24 mouse cellular contexts compared by ENCODE assay signal in the genomic region with DNA sequence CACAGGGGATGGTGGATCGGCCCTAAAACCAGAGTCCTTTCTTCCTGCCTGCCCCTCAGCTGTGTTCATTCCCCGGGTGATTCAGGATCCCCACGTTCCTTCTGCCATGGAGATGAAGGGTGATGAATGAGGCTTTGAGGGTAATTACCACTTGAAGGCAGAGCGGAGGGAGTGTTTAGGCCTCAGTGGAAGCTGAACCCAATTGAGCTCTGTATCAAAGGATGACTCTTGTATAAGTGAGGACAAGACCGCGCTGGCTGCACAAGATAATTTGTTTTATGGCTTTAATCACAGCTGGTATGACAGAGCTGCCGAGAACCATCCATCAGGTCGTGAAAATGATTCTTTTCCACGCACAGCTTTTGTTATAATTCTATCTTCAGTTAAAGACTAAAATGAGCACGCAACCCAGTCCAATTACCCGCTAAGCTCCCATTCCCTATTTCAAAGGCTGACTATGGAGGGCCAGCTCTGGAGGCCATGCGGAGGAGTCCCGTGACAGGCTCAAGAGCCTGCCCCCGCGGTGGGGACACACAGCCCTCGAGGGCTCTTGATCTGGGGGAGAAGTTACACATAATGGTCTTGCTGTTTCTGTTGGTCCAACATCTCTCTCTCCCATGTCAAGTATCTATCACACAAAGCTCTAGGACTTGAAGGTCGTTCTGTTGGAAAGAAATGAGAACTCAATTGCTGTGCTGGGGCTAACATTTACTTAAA.
A peak's percentile ranks its signal among the peaks of the same experiment; 100 is the strongest.
DNase-seq lines count a peak whose midpoint lies in the region; ATAC-seq and TF ChIP-seq lines count a peak whose summit lies in the region.
"Had no signal": no experiment of that assay in that cellular context is flagged by ENCODE, and none has a peak within 500 bp of the region (broad histone marks: within the 10 kb centered on the region; RNA-seq: fewer than 3 reads in every experiment).

No protein-coding gene starts in this region.

- H3K9ac ChIP-seq in hindbrain, embryonic 11.5 days (ENCODE audit: low read depth, low read length): no peak overlapping the region
- H3K9ac ChIP-seq in midbrain, embryonic 15.5 days: no peak overlapping the region
- H3K9ac ChIP-seq in midbrain, embryonic 11.5 days (ENCODE audit: low read length): no peak overlapping the region
- H3K9ac ChIP-seq in forebrain, postnatal 0 days: no peak overlapping the region
- no peak overlapping the region for H3K9ac ChIP-seq in neural tube, embryonic 15.5 days (replicated peaks)
- H3K9ac ChIP-seq: embryonic facial prominence, embryonic 13.5 days; kidney, embryonic 15.5 days; limb, embryonic 13.5 days; liver, embryonic 12.5 days had no signal

- no peak overlapping the region for H3K4me3 ChIP-seq in hindbrain, embryonic 11.5 days (ENCODE audit: low read depth, low read length)
- no peak overlapping the region for H3K4me3 ChIP-seq in hindbrain, embryonic 10.5 days
- H3K4me3 ChIP-seq in midbrain, embryonic 15.5 days: no peak overlapping the region
- H3K4me3 ChIP-seq in midbrain, embryonic 11.5 days (ENCODE audit: low read depth, low read length): no peak overlapping the region
- no peak overlapping the region for H3K4me3 ChIP-seq in forebrain, postnatal 0 days (ENCODE audit: low read depth, low read length)
- no peak overlapping the region for H3K4me3 ChIP-seq in neural tube, embryonic 15.5 days (replicated peaks)
- H3K4me3 ChIP-seq: embryonic facial prominence, embryonic 13.5 days; erythroblast, embryonic 14.5 days; kidney, embryonic 15.5 days; limb, embryonic 13.5 days; liver, embryonic 12.5 days had no signal

- H3K4me1 ChIP-seq in hindbrain, embryonic 11.5 days (replicated peaks; ENCODE audit: control insufficient read depth, insufficient read depth, low read length): no peaks in the 10 kb centered on the region
- H3K4me1 ChIP-seq in hindbrain, embryonic 10.5 days (replicated peaks): no peaks in the 10 kb centered on the region
- H3K4me1 ChIP-seq in midbrain, embryonic 15.5 days: 0 out of 2 replicates have a peak, but pooled peaks cover 3% of the 10 kb centered on the region
- no peaks in the 10 kb centered on the region for H3K4me1 ChIP-seq in midbrain, embryonic 11.5 days (ENCODE audit: control insufficient read depth, insufficient read depth, low read length)
- 0 out of 2 replicates have a peak, but pooled peaks cover 2% of the 10 kb centered on the region for H3K4me1 ChIP-seq in forebrain, postnatal 0 days (ENCODE audit: insufficient read depth)
- 0 out of 2 replicates have a peak, but pooled peaks cover 5% of the 10 kb centered on the region for H3K4me1 ChIP-seq in neural tube, embryonic 15.5 days
- H3K4me1 ChIP-seq: embryonic facial prominence, embryonic 13.5 days; kidney, embryonic 15.5 days; limb, embryonic 13.5 days; liver, embryonic 12.5 days had no signal

- ATAC-seq in hindbrain, embryonic 11.5 days (ENCODE audit: low FRiP score): peak; percentile 57; the same call in 1 of the 2 replicates
- peak; percentile 69 for ATAC-seq in midbrain, embryonic 15.5 days (replicated peaks)
- ATAC-seq in midbrain, embryonic 11.5 days (ENCODE audit: low FRiP score): no peak
- peak; percentile 29; the same call in 1 of the 2 replicates for ATAC-seq in forebrain, postnatal 0 days
- peak; percentile 50; the same call in 1 of the 2 replicates for ATAC-seq in neural tube, embryonic 15.5 days (ENCODE audit: low FRiP score)
- ATAC-seq: liver, embryonic 12.5 days; Patski had no signal

- no peaks in the 10 kb centered on the region for H3K27me3 ChIP-seq in hindbrain, embryonic 11.5 days (ENCODE audit: control insufficient read depth, insufficient read depth, low read length)
- no peaks in the 10 kb centered on the region for H3K27me3 ChIP-seq in hindbrain, embryonic 10.5 days (ENCODE audit: insufficient read depth, poor library complexity, severe bottlenecking)
- H3K27me3 ChIP-seq in midbrain, embryonic 15.5 days (replicated peaks): no peaks in the 10 kb centered on the region
- H3K27me3 ChIP-seq in midbrain, embryonic 11.5 days (ENCODE audit: control insufficient read depth, insufficient read depth, low read length): no peaks in the 10 kb centered on the region
- no peaks in the 10 kb centered on the region for H3K27me3 ChIP-seq in forebrain, postnatal 0 days (ENCODE audit: insufficient read depth, low read length)
- no peaks in the 10 kb centered on the region for H3K27me3 ChIP-seq in neural tube, embryonic 15.5 days (replicated peaks)
- H3K27me3 ChIP-seq: CH12.LX; embryonic facial prominence, embryonic 13.5 days; kidney, embryonic 15.5 days; limb, embryonic 13.5 days; liver, embryonic 12.5 days; Patski had no signal

- no peak overlapping the region for H3K4me2 ChIP-seq in hindbrain, embryonic 11.5 days (replicated peaks; ENCODE audit: low read depth, low read length)
- H3K4me2 ChIP-seq in midbrain, embryonic 15.5 days: no peak overlapping the region
- no peak overlapping the region for H3K4me2 ChIP-seq in midbrain, embryonic 11.5 days
- H3K4me2 ChIP-seq in forebrain, postnatal 0 days (ENCODE audit: low read depth): no peak overlapping the region
- H3K4me2 ChIP-seq in neural tube, embryonic 15.5 days: no peak overlapping the region
- H3K4me2 ChIP-seq: embryonic facial prominence, embryonic 13.5 days; heart, embryonic 11.5 days; kidney, embryonic 15.5 days; limb, embryonic 13.5 days; liver, embryonic 12.5 days had no signal

- no peaks in the 10 kb centered on the region for H3K9me3 ChIP-seq in hindbrain, embryonic 11.5 days (ENCODE audit: control insufficient read depth, low read length)
- no peaks in the 10 kb centered on the region for H3K9me3 ChIP-seq in hindbrain, embryonic 10.5 days
- no peaks in the 10 kb centered on the region for H3K9me3 ChIP-seq in midbrain, embryonic 15.5 days
- no peaks in the 10 kb centered on the region for H3K9me3 ChIP-seq in midbrain, embryonic 11.5 days (ENCODE audit: control insufficient read depth, low read length)
- no peaks in the 10 kb centered on the region for H3K9me3 ChIP-seq in forebrain, postnatal 0 days (ENCODE audit: low read length)
- no peaks in the 10 kb centered on the region for H3K9me3 ChIP-seq in neural tube, embryonic 15.5 days (replicated peaks)
- H3K9me3 ChIP-seq: embryonic facial prominence, embryonic 13.5 days; G1E; kidney, embryonic 15.5 days; limb, embryonic 13.5 days; liver, embryonic 12.5 days had no signal

- no peak overlapping the region for H3K27ac ChIP-seq in hindbrain, embryonic 11.5 days (ENCODE audit: low read depth, low read length)
- H3K27ac ChIP-seq in hindbrain, embryonic 10.5 days: no peak overlapping the region
- H3K27ac ChIP-seq in midbrain, embryonic 15.5 days: no peak overlapping the region
- no peak overlapping the region for H3K27ac ChIP-seq in midbrain, embryonic 11.5 days (ENCODE audit: low read depth, low read length)
- no peak overlapping the region for H3K27ac ChIP-seq in forebrain, postnatal 0 days (ENCODE audit: low read depth, low read length)
- H3K27ac ChIP-seq in neural tube, embryonic 15.5 days (replicated peaks): no peak overlapping the region
- H3K27ac ChIP-seq: embryonic facial prominence, embryonic 13.5 days; kidney, embryonic 15.5 days; limb, embryonic 13.5 days; liver, embryonic 12.5 days had no signal

- WGBS in hindbrain, embryonic 11.5 days: 66% methylated on average over 17 of the region's 17 CpGs
- WGBS in hindbrain, embryonic 10.5 days: 80% methylated on average over 17 of the region's 17 CpGs
- WGBS in midbrain, embryonic 15.5 days: 62% methylated on average over 17 of the region's 17 CpGs
- WGBS in midbrain, embryonic 11.5 days: 78% methylated on average over 17 of the region's 17 CpGs
- 44% methylated on average over 17 of the region's 17 CpGs for WGBS in forebrain, postnatal 0 days
- 46% methylated on average over 17 of the region's 17 CpGs for WGBS in neural tube, embryonic 15.5 days

- no peaks in the 10 kb centered on the region for H3K36me3 ChIP-seq in hindbrain, embryonic 11.5 days (ENCODE audit: control insufficient read depth, insufficient read depth, low read length)
- no peaks in the 10 kb centered on the region for H3K36me3 ChIP-seq in hindbrain, embryonic 10.5 days
- no peaks in the 10 kb centered on the region for H3K36me3 ChIP-seq in midbrain, embryonic 15.5 days (replicated peaks)
- no peaks in the 10 kb centered on the region for H3K36me3 ChIP-seq in midbrain, embryonic 11.5 days (ENCODE audit: control insufficient read depth, insufficient read depth, low read length)
- no peaks in the 10 kb centered on the region for H3K36me3 ChIP-seq in forebrain, postnatal 0 days (ENCODE audit: insufficient read depth)
- H3K36me3 ChIP-seq in neural tube, embryonic 15.5 days: no peaks in the 10 kb centered on the region
- H3K36me3 ChIP-seq: embryonic facial prominence, embryonic 13.5 days; G1E; limb, embryonic 13.5 days; liver, embryonic 12.5 days had no signal

- peak; percentile 10 for DNase-seq in hindbrain, embryonic 11.5 days (ENCODE audit: low spot score)
- DNase-seq in hindbrain, embryonic 10.5 days (ENCODE audit: low spot score): no peak
- no peak for DNase-seq in midbrain, embryonic 11.5 days (ENCODE audit: low spot score, missing footprints)
- DNase-seq in forebrain, postnatal 0 days: no peak
- no peak for DNase-seq in gastrocnemius, postnatal 25 days
- DNase-seq: B cell, adult 2 months; embryo, embryonic 11 days; kidney, adult 11 months; kidney, postnatal 4 days; lung, adult 2 months; lung, postnatal 36 days; thymus, adult 18-20 months; thymus, postnatal 36 days had no signal

- no peak for TF ChIP-seq CTCF in forebrain, postnatal 0 days (IDR thresholded peaks at IDR 0.05; ENCODE audit: low read depth)
